Comparison of ENCODE assay signal across 17 mouse cellular contexts in the genomic region with DNA sequence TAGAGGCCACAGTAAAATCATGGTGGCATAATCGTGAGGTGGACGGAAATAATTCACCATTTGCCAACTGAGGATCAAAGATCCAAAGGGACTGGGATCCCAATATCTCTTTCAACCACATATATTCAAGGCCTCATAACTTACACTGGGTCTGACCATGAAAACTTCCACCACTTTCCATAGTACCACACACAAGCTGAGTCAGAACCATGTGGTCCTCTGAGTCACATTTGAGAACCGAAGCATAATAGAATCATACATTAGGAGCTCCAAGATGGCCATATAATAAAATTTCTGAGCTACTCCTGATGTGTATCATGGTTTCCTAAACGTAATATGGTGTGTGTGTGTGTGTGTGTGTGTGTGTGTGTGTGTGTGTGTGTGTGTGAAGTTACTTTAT. TPM values are rescaled to one million over a fixed set of nuclear protein-coding genes. Genes with fewer than 3 reads are reported as not detected.
"Had no signal": no experiment of that assay in that cellular context is flagged by ENCODE, and none has a peak within 500 bp of the region (broad histone marks: within the 10 kb centered on the region; RNA-seq: fewer than 3 reads in every experiment).

No protein-coding gene starts in this region.

- H3K4me1 ChIP-seq: neural tube, embryonic 15.5 days; stomach, embryonic 15.5 days had no signal

- DNase-seq: retina, postnatal 1 day; right cerebral cortex, adult 18-20 months; right cerebral cortex, postnatal 14 days; right cerebral cortex, postnatal 25 days; right cerebral cortex, postnatal 4 days; spleen, adult 18-20 months; thymus, adult 18-20 months; thymus, adult 2 months; thymus, postnatal 14 days; thymus, postnatal 25 days; thymus, postnatal 36 days; thymus, postnatal 4 days had no signal

- H3K4me3 ChIP-seq: neural tube, embryonic 15.5 days; stomach, embryonic 15.5 days had no signal

- H3K27ac ChIP-seq: neural tube, embryonic 15.5 days; stomach, embryonic 15.5 days; stomach, postnatal 0 days had no signal

RNA-seq across cellular contexts. Expression of gene Nap1l2, which starts 28.8 kb away (rescaled TPM):
- polyA plus RNA-seq: small intestine, adult 2 months; spleen, adult 2 months had no signal
